ENCODE assay signal across 22 mouse cellular contexts in genomic region chr11:38121051-38121616, GRCm38 (mm10).
A peak's percentile ranks its signal among the peaks of the same experiment; 100 is the strongest.
DNase-seq lines count a peak whose midpoint lies in the region; ATAC-seq and TF ChIP-seq lines count a peak whose summit lies in the region.
"Had no signal": no experiment of that assay in that cellular context is flagged by ENCODE, and none has a peak within 500 bp of the region (broad histone marks: within the 10 kb centered on the region; RNA-seq: fewer than 3 reads in every experiment).

No protein-coding gene starts in this region.

- no peak overlapping the region for H3K4me2 ChIP-seq in forebrain, embryonic 11.5 days (ENCODE audit: low read depth, low read length, severe bottlenecking)
- H3K4me2 ChIP-seq in forebrain, embryonic 15.5 days (replicated peaks) = no peak overlapping the region
- peak overlapping the region; percentile 22; the same call in 1 of the 2 replicates for H3K4me2 ChIP-seq in lung, embryonic 16.5 days (ENCODE audit: low read depth, low read length)
- H3K4me2 ChIP-seq in forebrain, embryonic 14.5 days (ENCODE audit: low read length) = no peak overlapping the region; the same call in 1 of the 2 replicates
- H3K4me2 ChIP-seq: embryonic facial prominence, embryonic 15.5 days; heart, embryonic 12.5 days; neural tube, embryonic 13.5 days had no signal

- H3K27ac ChIP-seq in forebrain, embryonic 11.5 days (ENCODE audit: low read depth, low read length) = no peak overlapping the region
- H3K27ac ChIP-seq in forebrain, embryonic 15.5 days (replicated peaks) = no peak overlapping the region
- H3K27ac ChIP-seq in lung, embryonic 16.5 days (ENCODE audit: low read length) = no peak overlapping the region
- H3K27ac ChIP-seq in forebrain, embryonic 14.5 days (ENCODE audit: low read depth, low read length) = no peak overlapping the region
- H3K27ac ChIP-seq: embryonic facial prominence, embryonic 15.5 days; neural tube, embryonic 13.5 days had no signal

- no peaks in the 10 kb centered on the region for H3K36me3 ChIP-seq in forebrain, embryonic 11.5 days (ENCODE audit: control insufficient read depth, insufficient read depth, low read length)
- H3K36me3 ChIP-seq in forebrain, embryonic 15.5 days = no peaks in the 10 kb centered on the region
- no peaks in the 10 kb centered on the region for H3K36me3 ChIP-seq in lung, embryonic 16.5 days (ENCODE audit: control insufficient read depth, insufficient read depth, low read length)
- H3K36me3 ChIP-seq in forebrain, embryonic 14.5 days (ENCODE audit: control insufficient read depth, insufficient read depth, low read length) = no peaks in the 10 kb centered on the region
- H3K36me3 ChIP-seq: embryonic facial prominence, embryonic 15.5 days; heart, embryonic 12.5 days; neural tube, embryonic 13.5 days had no signal

- H3K27me3 ChIP-seq in forebrain, embryonic 11.5 days (ENCODE audit: control insufficient read depth, insufficient read depth, low read length) = no peaks in the 10 kb centered on the region
- no peaks in the 10 kb centered on the region for H3K27me3 ChIP-seq in forebrain, embryonic 15.5 days
- no peaks in the 10 kb centered on the region for H3K27me3 ChIP-seq in lung, embryonic 16.5 days (ENCODE audit: control insufficient read depth, insufficient read depth, low read depth, low read length)
- no peaks in the 10 kb centered on the region for H3K27me3 ChIP-seq in forebrain, embryonic 14.5 days (replicated peaks; ENCODE audit: control insufficient read depth, insufficient read depth, low read length)
- H3K27me3 ChIP-seq: embryonic facial prominence, embryonic 15.5 days; heart, embryonic 12.5 days; neural tube, embryonic 13.5 days had no signal

- no peak overlapping the region for H3K4me3 ChIP-seq in forebrain, embryonic 11.5 days (ENCODE audit: low read depth, low read length)
- H3K4me3 ChIP-seq in forebrain, embryonic 15.5 days = no peak overlapping the region
- no peak overlapping the region for H3K4me3 ChIP-seq in lung, embryonic 16.5 days (ENCODE audit: low read length)
- no peak overlapping the region for H3K4me3 ChIP-seq in lung, adult 2 months (replicated peaks; ENCODE audit: extremely low read depth, low read depth, low read length)
- H3K4me3 ChIP-seq in forebrain, embryonic 14.5 days (ENCODE audit: low read depth, low read length) = no peak overlapping the region
- H3K4me3 ChIP-seq: embryonic facial prominence, embryonic 15.5 days; heart, embryonic 12.5 days; neural tube, embryonic 13.5 days had no signal

- no peaks in the 10 kb centered on the region for H3K4me1 ChIP-seq in forebrain, embryonic 11.5 days (replicated peaks; ENCODE audit: control insufficient read depth, insufficient read depth, low read length)
- peaks cover 7% of the 10 kb centered on the region for H3K4me1 ChIP-seq in forebrain, embryonic 15.5 days
- H3K4me1 ChIP-seq in lung, embryonic 16.5 days (replicated peaks; ENCODE audit: control insufficient read depth, insufficient read depth, low read length) = no peaks in the 10 kb centered on the region; the same call in 1 of the 2 replicates
- no peaks in the 10 kb centered on the region for H3K4me1 ChIP-seq in lung, adult 2 months (ENCODE audit: control insufficient read depth, insufficient read depth, low read length)
- H3K4me1 ChIP-seq in forebrain, embryonic 14.5 days (ENCODE audit: control insufficient read depth, insufficient read depth, low read length) = 0 out of 2 replicates have a peak, but pooled peaks cover 4% of the 10 kb centered on the region
- H3K4me1 ChIP-seq: embryonic facial prominence, embryonic 15.5 days; heart, embryonic 12.5 days; neural tube, embryonic 13.5 days had no signal

- H3K9ac ChIP-seq in forebrain, embryonic 11.5 days (ENCODE audit: low read length) = no peak overlapping the region
- no peak overlapping the region for H3K9ac ChIP-seq in forebrain, embryonic 15.5 days (replicated peaks)
- H3K9ac ChIP-seq in lung, embryonic 16.5 days (ENCODE audit: low read length) = no peak overlapping the region
- H3K9ac ChIP-seq in forebrain, embryonic 14.5 days (ENCODE audit: low read length) = no peak overlapping the region
- H3K9ac ChIP-seq: embryonic facial prominence, embryonic 15.5 days; heart, embryonic 12.5 days; liver, postnatal 0 days; neural tube, embryonic 13.5 days had no signal

- DNase-seq in forebrain, embryonic 11.5 days (ENCODE audit: low spot score) = no peak
- DNase-seq in lung, adult 2 months = no peak
- peak; percentile 51 for DNase-seq in brain, embryonic 14.5 days (ENCODE audit: low read depth)
- no peak for DNase-seq in forebrain, embryonic 14.5 days (ENCODE audit: low spot score)
- no peak for DNase-seq in kidney, postnatal 10 days
- DNase-seq in left cerebral cortex, postnatal 25 days (ENCODE audit: low spot score in 2 of 2) = no peak
- DNase-seq: cerebellum, adult 8-10 months; heart, adult 11 months; heart, postnatal 14 days; kidney, adult 8-10 months; kidney, postnatal 36 days; left cerebral cortex, postnatal 4 days; liver; liver, postnatal 0 days; lung, postnatal 4 days; thymus, postnatal 36 days had no signal

- 28% methylated on average over 8 of the region's 8 CpGs for WGBS in forebrain, embryonic 11.5 days
- WGBS in forebrain, embryonic 15.5 days = 15% methylated on average over 8 of the region's 8 CpGs
- 32% methylated on average over 8 of the region's 8 CpGs for WGBS in lung, embryonic 16.5 days
- WGBS in lung, adult 2 months = 36% methylated on average over 8 of the region's 8 CpGs
- 24% methylated on average over 8 of the region's 8 CpGs for WGBS in forebrain, embryonic 14.5 days

- H3K9me3 ChIP-seq in forebrain, embryonic 11.5 days (ENCODE audit: control insufficient read depth, low read length) = no peaks in the 10 kb centered on the region
- H3K9me3 ChIP-seq in forebrain, embryonic 15.5 days = no peaks in the 10 kb centered on the region
- H3K9me3 ChIP-seq in lung, embryonic 16.5 days (ENCODE audit: control insufficient read depth, low read length) = no peaks in the 10 kb centered on the region
- H3K9me3 ChIP-seq in forebrain, embryonic 14.5 days (replicated peaks; ENCODE audit: control insufficient read depth, low read length) = no peaks in the 10 kb centered on the region
- H3K9me3 ChIP-seq: embryonic facial prominence, embryonic 15.5 days; heart, embryonic 12.5 days; neural tube, embryonic 13.5 days had no signal

- TF ChIP-seq CTCF in lung, adult 2 months (IDR thresholded peaks at IDR 0.05; ENCODE audit: insufficient read depth, low read length) = no peak
- no peak for TF ChIP-seq CTCF in brain, embryonic 14.5 days (IDR thresholded peaks at IDR 0.05; ENCODE audit: borderline replicate concordance, extremely low read depth, insufficient read depth, insufficient read length)

- TF ChIP-seq POLR2A in lung, adult 2 months (IDR thresholded peaks at IDR 0.05; ENCODE audit: borderline replicate concordance, extremely low read depth, low read depth, low read length) = no peak
- TF ChIP-seq POLR2A in brain, embryonic 14.5 days (IDR thresholded peaks at IDR 0.05; ENCODE audit: borderline replicate concordance, extremely low read depth, insufficient read depth, insufficient read length, poor library complexity, severe bottlenecking) = no peak

- 0 out of 2 replicates have a peak, but pooled peaks have one; percentile 30 for ATAC-seq in forebrain, embryonic 11.5 days (replicated peaks; ENCODE audit: low FRiP score)
- ATAC-seq in forebrain, embryonic 15.5 days (replicated peaks) = no peak
- ATAC-seq in lung, embryonic 16.5 days (ENCODE audit: low read depth) = no peak
- ATAC-seq in forebrain, embryonic 14.5 days = peak; percentile 34; the same call in 1 of the 2 replicates
- ATAC-seq: CD4-positive, CD25-positive, alpha-beta regulatory T cell, adult 4 months; liver, postnatal 0 days had no signal

- intact Hi-C loops in left cerebral cortex, postnatal 25 days (cut with DNase I) = no loop called here

Comparison
In these comparisons a context has a peak if more than half of its experiments do, and no peak if none do; other contexts are left out.
1. ATAC-seq: peak in forebrain, embryonic 11.5 days (single experiment) and forebrain, embryonic 14.5 days (single experiment); none in forebrain, embryonic 15.5 days (single experiment) and lung, embryonic 16.5 days (single experiment).